Mouse (Mus musculus) urinary bladder, postnatal 36 days (tissue): ENCODE results near the gene Klf15.

Experiments used
- DNase-seq, 2 experiments: peaks; one replicate each; pipeline ENCODE4 v3.0.0; 2022; ENCODE audit warnings: low spot score in 2 of 2, mixed read lengths in 1 of 2

The Klf15 gene

GRCm38 (mm10) chr6:90491956-90492744, 29.8 kb downstream of the Klf15 start:
- no peak for DNase-seq

GRCm38 (mm10) chr6:90494155-90494554, 31.8 kb downstream of the Klf15 start:
- no peak for DNase-seq

- no peak for DNase-seq
These were observed 32.2 kb downstream of the Klf15 start for GRCm38 (mm10) chr6:90494566-90494965.

- no peak for DNase-seq
These were observed 33.0 kb downstream of the Klf15 start for GRCm38 (mm10) chr6:90495282-90495912.

- no peak for DNase-seq
These were observed 33.8 kb downstream of the Klf15 start for GRCm38 (mm10) chr6:90496217-90496616.

- DNase-seq: no peak
These were observed 37.1 kb downstream of the Klf15 start for GRCm38 (mm10) chr6:90499509-90499908.

GRCm38 (mm10) chr6:90501222-90501940, 39.0 kb downstream of the Klf15 start:
- DNase-seq: no peak

- DNase-seq: no peak
These were observed 43.5 kb downstream of the Klf15 start for GRCm38 (mm10) chr6:90505906-90506305.

- peak; percentile 56 to 83 for DNase-seq
These were observed 44.4 kb downstream of the Klf15 start for GRCm38 (mm10) chr6:90506673-90507311.

- DNase-seq: no peak
These were observed 45.1 kb downstream of the Klf15 start for GRCm38 (mm10) chr6:90507443-90507842.

GRCm38 (mm10) chr6:90508197-90508624, 45.8 kb downstream of the Klf15 start:
- peak in 1 of 2 experiments; percentile 63 for DNase-seq

- peak; percentile 24 to 83 for DNase-seq
These were observed 46.7 kb downstream of the Klf15 start for GRCm38 (mm10) chr6:90509085-90509484.

GRCm38 (mm10) chr6:90512416-90512815, 50.0 kb downstream of the Klf15 start:
- no peak for DNase-seq

GRCm38 (mm10) chr6:90513074-90513856, 50.9 kb downstream of the Klf15 start:
- no peak for DNase-seq

GRCm38 (mm10) chr6:90514369-90514768, 52.0 kb downstream of the Klf15 start:
- peak in 1 of 2 experiments; percentile 57 for DNase-seq

- DNase-seq: peak; percentile 79 to 88
These were observed 52.6 kb downstream of the Klf15 start for GRCm38 (mm10) chr6:90514883-90515405.

GRCm38 (mm10) chr6:90518892-90519291, 56.5 kb downstream of the Klf15 start:
- DNase-seq: no peak

GRCm38 (mm10) chr6:90519375-90519774, 57.0 kb downstream of the Klf15 start:
- DNase-seq: no peak
